Mouse (Mus musculus) lung, embryonic 14.5 days (tissue): ENCODE results near the gene Gm20388. TPM values are rescaled to one million over a fixed set of nuclear protein-coding genes. Genes with fewer than 3 reads are reported as not detected.
A peak's percentile ranks its signal among the peaks of the same experiment; 100 is the strongest.

ENCODE experiments used
- ATAC-seq: fragments of 200-750 bp; cut with Nextera tagmentation; 2 replicates; pipeline ENCODE4 v1.8.0; 2017; ENCODE audit warnings: mild to moderate bottlenecking, moderate TSS enrichment, moderate library complexity; ENCODE audit not compliant: insufficient read depth
- DNase-seq: peaks from one replicate; pipeline ENCODE4 v3.0.0-alpha.2; 2015
- H3K27ac ChIP-seq: fragments of 300-500 bp; sonication (generic); 2 replicates; pipeline ENCODE4 v1.5.1; 2014; ENCODE audit warnings: low read depth, mild to moderate bottlenecking, moderate library complexity
- H3K27me3 ChIP-seq: fragments of 300-500 bp; sonication (generic); 2 replicates; pipeline ENCODE4 v1.6.1; 2014; ENCODE audit warnings: low read length, control low read depth; ENCODE audit not compliant: insufficient read depth
- H3K36me3 ChIP-seq: fragments of 300-500 bp; sonication (generic); 2 replicates; pipeline ENCODE4 v1.6.1; 2014; ENCODE audit warnings: control low read depth; ENCODE audit not compliant: insufficient read depth
- H3K4me1 ChIP-seq: fragments of 300-500 bp; sonication (generic); 2 replicates; pipeline ENCODE4 v1.6.1; 2014; ENCODE audit warnings: antibody characterized with exemption, control low read depth; ENCODE audit not compliant: insufficient read depth
- H3K4me2 ChIP-seq: fragments of 300-500 bp; sonication (generic); 2 replicates; pipeline ENCODE4 v1.6.1; 2014; ENCODE audit warnings: mild to moderate bottlenecking
- H3K4me3 ChIP-seq: fragments of 300-500 bp; sonication (generic); 2 replicates; pipeline ENCODE4 v1.5.1; 2014; ENCODE audit warnings: low read depth, low read length
- H3K9ac ChIP-seq: fragments of 300-500 bp; sonication (generic); 2 replicates; pipeline ENCODE4 v1.6.1; 2014
- H3K9me3 ChIP-seq: fragments of 300-500 bp; sonication (generic); 2 replicates; pipeline ENCODE4 v1.6.1; 2016; ENCODE audit warnings: low read depth, low read length, control low read depth
- CTCF ChIP-seq: IDR thresholded peaks from 2 replicates; pipeline ENCODE4 v1.5.1; 2016; ENCODE audit warnings: antibody characterized with exemption, low read depth
- WGBS: fragments of 180-500 bp; shearing (Covaris S2); extraction: QIAGEN DNeasy Blood & Tissue Kit; methylation state at CpG from one replicate; pipeline ENCODE4 v1.1.7; 2014; 5-methylcytosine and 5-hydroxymethylcytosine counted together
- polyA plus RNA-seq: library from polyadenylated mRNA; unstranded; fragments of >200 nt; fragmentation: Nextera tagmentation; extraction: Ambion mirVana; gene quantifications from 2 replicates; pipeline ENCODE4 v1.2.1, GENCODE M21; 2014

The Gm20388 gene
- polyA plus RNA-seq, 1 experiment from 2014 or later = not detected

DNA sequence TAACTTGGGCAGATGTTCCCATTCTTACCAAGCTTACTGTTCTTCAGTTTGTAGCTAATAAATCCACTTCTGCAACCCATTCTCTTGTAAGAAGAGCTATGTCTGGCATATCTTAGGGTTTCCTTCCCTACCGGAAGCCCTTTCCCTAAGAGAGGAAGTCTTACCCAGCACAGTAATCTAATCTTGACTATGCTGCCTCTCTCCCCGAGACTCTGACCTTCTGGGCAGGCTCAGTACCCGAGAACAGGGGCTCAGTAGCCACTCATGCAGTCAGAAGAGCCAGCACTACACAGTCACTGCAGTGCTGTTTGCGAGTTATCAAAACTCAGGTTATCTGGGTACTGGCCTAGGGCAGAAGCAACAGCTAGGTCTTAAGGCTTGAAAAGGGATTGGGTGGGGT is 2987.4 kb downstream of the Gm20388 start:
- DNase-seq (no peak), ATAC-seq (no peak)
- TF ChIP-seq CTCF = no peak
- Histone ChIP-seq H3K9ac (no peak overlapping the region), H3K27me3 (no peaks in the 10 kb centered on the region), H3K4me3 (no peak overlapping the region), H3K4me1 (no peaks in the 10 kb centered on the region), H3K9me3 (no peaks in the 10 kb centered on the region), H3K27ac (no peak overlapping the region), H3K36me3 (peaks cover 77% of the 10 kb centered on the region), H3K4me2 (no peak overlapping the region)
- 83% methylated on average over 4 of the region's 4 CpGs for WGBS

DNA sequence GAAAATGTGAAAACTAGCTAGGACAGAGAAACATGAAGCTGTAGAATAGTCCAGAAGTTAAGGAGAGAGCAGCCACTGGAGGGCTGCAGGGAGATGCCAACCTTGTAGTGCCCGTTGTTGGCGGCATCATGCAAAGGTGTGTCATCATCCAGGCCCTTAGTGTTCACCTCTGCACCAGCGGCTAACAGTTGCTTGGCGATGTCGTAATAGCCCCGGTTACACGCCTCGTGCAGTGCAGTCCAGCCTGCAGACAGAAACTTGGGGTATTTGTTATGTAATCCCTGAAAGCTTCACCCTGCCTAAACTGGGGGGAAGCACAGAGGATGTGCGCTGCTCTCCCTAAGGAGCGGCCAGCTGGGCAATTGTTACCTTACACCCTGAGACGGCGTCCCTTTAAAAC is 2987.8 kb downstream of the Gm20388 start:
- H3K27ac ChIP-seq = no peak overlapping the region
- TF ChIP-seq CTCF = no peak
- H3K4me3 ChIP-seq = no peak overlapping the region
- WGBS = 95% methylated on average over 12 of the region's 12 CpGs
- H3K4me2 ChIP-seq = no peak overlapping the region
- no peak for DNase-seq
- ATAC-seq = no peak
- no peaks in the 10 kb centered on the region for H3K4me1 ChIP-seq
- H3K27me3 ChIP-seq = no peaks in the 10 kb centered on the region
- no peaks in the 10 kb centered on the region for H3K9me3 ChIP-seq
- no peak overlapping the region for H3K9ac ChIP-seq
- H3K36me3 ChIP-seq = peaks cover 72% of the 10 kb centered on the region

DNA sequence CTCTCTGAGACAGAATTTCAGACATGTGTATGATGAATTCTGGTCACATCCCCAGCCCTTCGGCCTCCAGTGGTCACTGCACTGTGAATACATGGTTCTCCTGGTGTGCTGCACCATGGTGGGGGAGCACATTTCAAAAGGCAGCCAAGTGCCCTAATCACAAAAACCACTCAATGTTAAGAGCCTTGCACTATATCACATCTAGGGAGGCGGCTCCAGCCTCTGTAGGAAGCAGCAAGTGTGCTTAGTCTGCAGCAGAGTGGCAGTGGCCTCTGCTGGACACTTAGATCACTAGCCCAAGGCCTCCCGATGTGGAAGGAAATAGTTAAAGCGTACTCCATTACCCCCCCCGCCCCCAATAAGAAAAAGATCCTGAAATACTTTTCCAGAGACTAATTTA is 2988.4 kb downstream of the Gm20388 start:
- no peak overlapping the region for H3K9ac ChIP-seq
- H3K4me1 ChIP-seq = no peaks in the 10 kb centered on the region
- no peak overlapping the region for H3K4me2 ChIP-seq
- H3K9me3 ChIP-seq = no peaks in the 10 kb centered on the region
- DNase-seq (no peak), ATAC-seq (no peak)
- 77% methylated on average over 5 of the region's 5 CpGs for WGBS
- peak; percentile 8; the same call in 1 of the 2 replicates for TF ChIP-seq CTCF
- H3K36me3 ChIP-seq = peaks cover 66% of the 10 kb centered on the region
- no peaks in the 10 kb centered on the region for H3K27me3 ChIP-seq
- H3K4me3 ChIP-seq = no peak overlapping the region
- H3K27ac ChIP-seq = no peak overlapping the region

DNA sequence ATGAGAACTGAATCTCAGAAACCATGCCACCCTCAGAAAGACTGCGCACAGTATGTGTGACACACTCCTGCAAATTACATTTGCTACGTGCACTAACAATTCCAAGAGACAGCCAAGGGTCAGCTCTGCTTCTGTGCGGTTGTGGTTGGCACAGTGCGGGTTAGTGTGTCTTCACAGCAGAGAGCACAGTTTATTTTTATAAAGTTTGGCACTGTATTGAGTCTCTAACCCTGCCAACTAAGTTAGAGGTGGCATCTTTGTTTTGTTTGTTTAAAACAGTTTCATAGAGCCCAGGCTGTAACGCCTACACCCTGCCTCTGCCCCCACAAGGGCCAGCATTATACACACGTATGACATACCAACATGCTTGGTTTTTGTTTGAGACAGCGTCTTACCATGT is 2990.8 kb downstream of the Gm20388 start:
- ATAC-seq (no peak), DNase-seq (no peak)
- Histone ChIP-seq H3K27ac (no peak overlapping the region), H3K4me2 (no peak overlapping the region), H3K9ac (no peak overlapping the region), H3K27me3 (no peaks in the 10 kb centered on the region), H3K36me3 (peaks cover 42% of the 10 kb centered on the region), H3K4me1 (no peaks in the 10 kb centered on the region), H3K9me3 (no peaks in the 10 kb centered on the region), H3K4me3 (no peak overlapping the region)
- no peak for TF ChIP-seq CTCF
- 86% methylated on average over 7 of the region's 7 CpGs for WGBS

- ATAC-seq (no peak), DNase-seq (no peak)
- 78% methylated on average over 8 of the region's 8 CpGs for WGBS
- H3K27ac ChIP-seq = no peak overlapping the region
- no peak overlapping the region for H3K4me3 ChIP-seq
- no peaks in the 10 kb centered on the region for H3K9me3 ChIP-seq
- H3K36me3 ChIP-seq = peaks cover 37% of the 10 kb centered on the region
- H3K9ac ChIP-seq = no peak overlapping the region
- H3K4me1 ChIP-seq = no peaks in the 10 kb centered on the region
- no peaks in the 10 kb centered on the region for H3K27me3 ChIP-seq
- no peak overlapping the region for H3K4me2 ChIP-seq
- no peak for TF ChIP-seq CTCF
Measured at GRCm38 (mm10) chr8:122901892-122902515, 2991.4 kb downstream of the Gm20388 start.

- no peaks in the 10 kb centered on the region for H3K27me3 ChIP-seq
- no peak overlapping the region for H3K9ac ChIP-seq
- H3K36me3 ChIP-seq = peaks cover 36% of the 10 kb centered on the region
- no peak for TF ChIP-seq CTCF
- H3K4me2 ChIP-seq = no peak overlapping the region
- WGBS = 76% methylated on average over 3 of the region's 3 CpGs
- no peak for DNase-seq
- H3K4me1 ChIP-seq = no peaks in the 10 kb centered on the region
- no peak for ATAC-seq
- no peaks in the 10 kb centered on the region for H3K9me3 ChIP-seq
- no peak overlapping the region for H3K27ac ChIP-seq
- no peak overlapping the region for H3K4me3 ChIP-seq
Measured at GRCm38 (mm10) chr8:122902581-122902980, 2991.9 kb downstream of the Gm20388 start.

DNA sequence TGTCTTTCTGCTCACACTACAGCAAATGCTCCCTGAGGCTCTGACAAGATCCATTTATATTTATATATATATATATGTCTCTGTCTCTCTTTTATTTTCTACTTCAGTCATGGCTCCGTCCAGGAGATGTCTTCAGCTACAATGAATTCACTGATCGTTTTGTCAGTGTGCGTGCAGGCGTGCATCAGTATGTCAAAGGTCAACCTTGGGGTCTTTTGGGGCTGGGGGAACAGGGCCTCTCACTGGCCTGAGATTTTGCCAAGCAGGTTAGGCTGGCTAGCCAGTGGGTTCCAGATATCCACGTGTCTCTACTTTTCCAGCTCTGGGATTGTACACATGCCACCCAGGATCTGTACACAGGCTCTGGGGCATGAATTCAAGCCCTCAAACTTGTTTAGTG is 2992.4 kb downstream of the Gm20388 start:
- H3K4me2 ChIP-seq = no peak overlapping the region
- WGBS = 71% methylated on average over 5 of the region's 5 CpGs
- H3K4me1 ChIP-seq = no peaks in the 10 kb centered on the region
- H3K4me3 ChIP-seq = no peak overlapping the region
- H3K36me3 ChIP-seq = peaks cover 36% of the 10 kb centered on the region
- TF ChIP-seq CTCF = no peak
- no peaks in the 10 kb centered on the region for H3K9me3 ChIP-seq
- no peaks in the 10 kb centered on the region for H3K27me3 ChIP-seq
- no peak overlapping the region for H3K9ac ChIP-seq
- no peak overlapping the region for H3K27ac ChIP-seq
- ATAC-seq = no peak
- no peak for DNase-seq
